Mouse (Mus musculus) CH12.LX (cell line): Measurements from ENCODE around the gene Me3. TPM values are rescaled to one million over a fixed set of nuclear protein-coding genes. Genes with fewer than 3 reads are reported as not detected.

ENCODE experiments used
- DNase-seq: peaks from one replicate; pipeline ENCODE4 v3.0.0-alpha.2; 2013; ENCODE audit errors: extremely low read depth
- H3K27ac ChIP-seq: 2 replicates; pipeline ENCODE4 v1.5.1; 2012; ENCODE audit warnings: low read depth, mild to moderate bottlenecking, control low read depth, moderate library complexity; ENCODE audit not compliant: insufficient read depth
- H3K27me3 ChIP-seq: replicated peaks from 2 replicates; pipeline ENCODE3; 2012; ENCODE audit warnings: inconsistent platforms
- H3K36me3 ChIP-seq, 2 experiments: replicated peaks in 1 of 2; 2 replicates each; pipeline versions ENCODE3 to v1.6.1; 2012; ENCODE audit warnings: inconsistent platforms in 1 of 2, low read length in 1 of 2, mild to moderate bottlenecking in 1 of 2, mixed read lengths in 1 of 2, moderate library complexity in 1 of 2; ENCODE audit not compliant: control insufficient read depth in 1 of 2, insufficient read depth in 1 of 2
- H3K4me1 ChIP-seq, 2 experiments: 2 replicates each; pipeline ENCODE4 v1.6.1; 2012; ENCODE audit warnings: inconsistent platforms in 1 of 2, moderate library complexity in 1 of 2; ENCODE audit not compliant: insufficient read depth in 2 of 2, control insufficient read depth in 1 of 2
- H3K4me2 ChIP-seq: 2 replicates; pipeline ENCODE4 v1.6.1; 2012; ENCODE audit warnings: low read depth, mild to moderate bottlenecking, control low read depth; ENCODE audit not compliant: poor library complexity, insufficient read depth, severe bottlenecking
- H3K4me3 ChIP-seq, 3 experiments: fragments of 150-350 bp in 1 of 3; sonication (generic) in 1 of 3; replicated peaks in 1 of 3; 2 replicates each; pipeline versions ENCODE3 to v1.5.1; 2011 to 2012; ENCODE audit warnings: low read depth in 2 of 3, low read length in 2 of 3, mild to moderate bottlenecking in 2 of 3, moderate library complexity in 2 of 3, control low read depth in 1 of 3, improper control_type of control experiment in 1 of 3, inconsistent platforms in 1 of 3, mixed read lengths in 1 of 3; ENCODE audit not compliant: poor library complexity in 1 of 3
- H3K79me2 ChIP-seq: replicated peaks from 2 replicates; pipeline ENCODE4 v1.6.1; 2012; ENCODE audit warnings: mild to moderate bottlenecking, moderate library complexity; ENCODE audit not compliant: control insufficient read depth, poor library complexity, insufficient read depth, severe bottlenecking; ENCODE audit errors: extremely low read depth
- H3K9ac ChIP-seq: 2 replicates; pipeline ENCODE4 v1.6.1; 2012; ENCODE audit warnings: low read depth, mild to moderate bottlenecking, control low read depth, moderate library complexity; ENCODE audit not compliant: insufficient read depth
- H3K9me3 ChIP-seq: replicated peaks from 2 replicates; pipeline ENCODE3; 2012; ENCODE audit warnings: low read length, inconsistent platforms, mixed read lengths
- BHLHE40 ChIP-seq: IDR thresholded peaks from 2 replicates; pipeline ENCODE4 v1.6.1; 2011; ENCODE audit warnings: mild to moderate bottlenecking, low read depth, low read length, improper control_type of control experiment
- CTCF ChIP-seq, 2 experiments: IDR thresholded peaks in 1 of 2; conservative IDR thresholded peaks in 1 of 2; 2 replicates each; pipeline ENCODE4 v1.5.1; 2011 to 2012; ENCODE audit warnings: low read depth in 2 of 2, low read length in 2 of 2, improper control_type of control experiment in 1 of 2, inconsistent platforms in 1 of 2, mild to moderate bottlenecking in 1 of 2, moderate library complexity in 1 of 2
- E2F4 ChIP-seq: IDR thresholded peaks from 2 replicates; pipeline ENCODE4 v1.6.1; 2011; ENCODE audit warnings: low read depth, low read length, improper control_type of control experiment; ENCODE audit not compliant: insufficient replicate concordance
- IRF4 ChIP-seq: IDR thresholded peaks from 2 replicates; pipeline ENCODE4 v1.6.1; 2014; ENCODE audit warnings: low read depth, mild to moderate bottlenecking, inconsistent platforms, low read length, improper control_type of control experiment
- JUN ChIP-seq: IDR thresholded peaks from 2 replicates; pipeline ENCODE4 v1.6.1; 2011; ENCODE audit warnings: low read depth, mild to moderate bottlenecking, low read length, improper control_type of control experiment, moderate library complexity; ENCODE audit not compliant: insufficient read depth
- MEF2A ChIP-seq: IDR thresholded peaks from 2 replicates; pipeline ENCODE4 v1.6.1; 2014; ENCODE audit warnings: low read depth, mild to moderate bottlenecking, inconsistent platforms, low read length, improper control_type of control experiment, borderline replicate concordance
- POLR2AphosphoS2 ChIP-seq: IDR thresholded peaks from 2 replicates; pipeline ENCODE4 v1.6.1; 2011; ENCODE audit warnings: low read depth, low read length, improper control_type of control experiment
- SMC3 ChIP-seq: IDR thresholded peaks from 2 replicates; pipeline ENCODE4 v1.6.1; 2011; ENCODE audit warnings: low read depth, low read length, improper control_type of control experiment
- TBP ChIP-seq: conservative IDR thresholded peaks from 2 replicates; pipeline ENCODE4 v1.6.1; 2011; ENCODE audit warnings: low read depth, low read length, improper control_type of control experiment
- ZC3H11A ChIP-seq: IDR thresholded peaks from 2 replicates; pipeline ENCODE4 v1.6.1; 2012; ENCODE audit warnings: low read depth, mild to moderate bottlenecking, inconsistent platforms, low read length, improper control_type of control experiment
- ZMIZ1 ChIP-seq: IDR thresholded peaks from 2 replicates; pipeline ENCODE4 v1.6.1; 2012; ENCODE audit warnings: low read depth, mild to moderate bottlenecking, inconsistent platforms, low read length, improper control_type of control experiment
- ZNF384 ChIP-seq: IDR thresholded peaks from 2 replicates; pipeline ENCODE4 v1.6.1; 2012; ENCODE audit warnings: low read depth, low read length, improper control_type of control experiment, inconsistent platforms
- dilution Hi-C: fragments of 300-500 bp; cut with MboI; formaldehyde crosslinking; loops from 2 replicates; pipeline ENCODE4 v1.14.3; 2020; ENCODE audit warnings: low sequenced_read_pairs; ENCODE audit not compliant: extremely low pct_unique_long_range_greater_than_20kb, extremely low pct_ligation_motif_present
- in situ Hi-C: fragments of 300-500 bp; cut with MboI; formaldehyde crosslinking; loops from 3 replicates; pipeline ENCODE4 v1.14.3; 2019; ENCODE audit warnings: low sequenced_read_pairs, low pct_ligation_motif_present, low pct_unique_long_range_greater_than_20kb, mixed read lengths
- polyA plus RNA-seq: library from polyadenylated mRNA; unstranded; fragments of >175 nt; gene quantifications from 2 replicates; pipeline ENCODE4 v1.2.1, GENCODE M21; 2012; ENCODE audit warnings: low read depth; ENCODE audit not compliant: insufficient read length
- total RNA-seq, 2 experiments: library from RNA; depleted of rRNA; stranded (reverse); fragments of 300-350 nt in 1 of 2; fragments of >200 nt in 1 of 2; gene quantifications; 2 replicates each; pipeline ENCODE4 v1.2.3; 2012 to 2014

The Me3 gene
- total and polyA plus RNA-seq, 3 experiments, result not detected

DNA sequence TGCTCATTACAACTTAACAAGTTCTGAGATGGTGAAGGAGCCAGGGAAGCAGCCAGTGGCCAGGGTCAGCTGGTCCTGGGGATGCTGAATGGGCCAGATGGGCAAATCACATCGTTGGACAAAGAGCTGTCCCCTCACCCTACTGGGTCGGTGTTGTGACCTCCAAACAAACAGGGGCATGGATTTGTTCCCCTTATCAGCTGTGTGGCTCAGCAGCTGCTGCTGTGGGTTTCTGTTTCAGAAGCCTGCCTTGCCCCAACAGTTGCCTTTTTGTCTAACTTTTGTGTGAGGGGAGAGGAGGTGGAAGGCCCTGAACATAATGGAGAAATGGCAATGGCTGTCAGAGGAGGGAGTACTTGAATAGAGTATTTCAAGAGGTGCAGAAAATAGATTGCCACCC is 4.2 kb upstream of the Me3 start:
- H3K9ac ChIP-seq, result no peak overlapping the region
- no peak overlapping the region for H3K4me2 ChIP-seq
- H3K9me3 ChIP-seq, result no peaks in the 10 kb centered on the region
- DNase-seq, result no peak
- H3K27ac ChIP-seq, result no peak overlapping the region
- H3K36me3 ChIP-seq, result no peaks in the 10 kb centered on the region
- peaks cover 7 to 13% of the 10 kb centered on the region in 2 experiments; a peak in 3 of 4 replicates for H3K4me1 ChIP-seq
- in situ Hi-C loops (no loop called here), dilution Hi-C loops (no loop called here)
- H3K27me3 ChIP-seq, result no peaks in the 10 kb centered on the region
- H3K4me3 ChIP-seq, result no peak overlapping the region
- 0 out of 2 replicates have a peak, but pooled peaks have one; percentile 7 for TF ChIP-seq IRF4
- no peak for TF ChIP-seq MEF2A
- no peaks in the 10 kb centered on the region for H3K79me2 ChIP-seq

DNA sequence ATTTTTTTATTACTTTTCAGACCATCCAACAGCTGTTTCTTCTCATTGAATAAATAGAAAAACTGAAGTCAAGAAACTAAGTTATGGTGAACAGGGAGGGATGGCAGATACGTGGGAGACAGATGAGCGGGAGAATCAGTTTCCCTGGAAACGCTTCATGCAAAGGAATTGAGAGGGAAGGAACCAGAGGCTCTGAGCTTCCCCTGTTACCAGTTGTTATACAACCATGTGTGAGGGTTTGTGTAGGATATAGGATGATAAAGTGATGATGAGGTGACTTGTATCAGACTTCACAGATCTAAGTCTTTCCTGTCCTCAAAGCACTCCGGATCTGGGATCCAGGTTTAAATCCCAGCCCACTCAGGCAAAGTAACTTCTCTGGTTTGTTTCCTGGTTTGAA is 3.2 kb upstream of the Me3 start:
- in situ Hi-C loops (no loop called here), dilution Hi-C loops (no loop called here)
- Histone ChIP-seq H3K79me2 (no peaks in the 10 kb centered on the region), H3K27me3 (no peaks in the 10 kb centered on the region), H3K4me3 (no peak overlapping the region), H3K4me2 (no peak overlapping the region), H3K9me3 (no peaks in the 10 kb centered on the region), H3K36me3 (no peaks in the 10 kb centered on the region), H3K27ac (no peak overlapping the region), H3K4me1 (peaks cover 7 to 13% of the 10 kb centered on the region in 2 experiments; a peak in 3 of 4 replicates), H3K9ac (no peak overlapping the region)
- DNase-seq, result no peak
- no peak for TF ChIP-seq ZMIZ1
- no peak for TF ChIP-seq CTCF (conservative IDR thresholded peaks at IDR 0.05 in 1 of 2, IDR thresholded peaks at IDR 0.05 in 1 of 2; ENCODE audit: low read depth in 2 of 2, low read length in 2 of 2)

DNA sequence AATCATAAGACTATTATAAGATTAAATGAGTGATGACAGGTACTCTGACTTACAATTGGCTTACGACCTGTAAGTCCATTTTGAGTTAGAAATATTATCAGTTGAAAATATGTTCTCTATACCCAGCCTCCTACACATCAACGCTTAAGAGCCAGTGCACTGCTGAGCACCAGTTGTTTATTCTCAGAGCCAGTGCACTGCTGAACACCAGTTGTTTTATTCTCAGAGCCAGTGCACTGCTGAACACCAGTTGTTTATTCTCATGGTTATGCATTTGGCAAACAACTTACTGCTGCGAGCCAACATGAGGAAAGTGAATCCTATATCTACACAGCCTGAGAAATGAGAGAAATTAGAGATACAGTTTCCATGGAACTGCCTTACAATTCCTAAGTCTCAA is 2.3 kb upstream of the Me3 start:
- no peaks in the 10 kb centered on the region for H3K79me2 ChIP-seq
- in situ Hi-C loops (loop anchor here (10.0 kb wide), 2 partner anchors 75 to 105 kb away; partner anchors contain the start of gene Prss23), dilution Hi-C loops (no loop called here)

More for the DNA sequence above, 2.3 kb upstream of the Me3 start:
- H3K4me3 ChIP-seq, result no peak overlapping the region
- DNase-seq, result no peak
- no peaks in the 10 kb centered on the region for H3K27me3 ChIP-seq
- no peaks in the 10 kb centered on the region for H3K36me3 ChIP-seq
- peaks cover 7 to 13% of the 10 kb centered on the region in 2 experiments; a peak in 3 of 4 replicates for H3K4me1 ChIP-seq
- no peak overlapping the region for H3K9ac ChIP-seq
- no peak overlapping the region for H3K27ac ChIP-seq
- H3K9me3 ChIP-seq, result no peaks in the 10 kb centered on the region
- H3K4me2 ChIP-seq, result no peak overlapping the region
- TF ChIP-seq ZNF384 (no peak), TBP (no peak), SMC3 (no peak), JUN (no peak), E2F4 (no peak), ZC3H11A (no peak), POLR2AphosphoS2 (no peak), CTCF (conservative IDR thresholded peaks at IDR 0.05 in 1 of 2, IDR thresholded peaks at IDR 0.05 in 1 of 2; ENCODE audit: low read depth in 2 of 2, low read length in 2 of 2) (no peak), BHLHE40 (no peak)
